Mouse (Mus musculus) neutrophil, adult 5-6 weeks (primary cell): ENCODE results near the gene Zkscan17. TPM values are rescaled to one million over a fixed set of nuclear protein-coding genes. Genes with fewer than 3 reads are reported as not detected.

Source experiments
- ATAC-seq: fragments of 151-379, 151-347 bp; 2 replicates; pipeline ENCODE4 v1.8.0; 2017; ENCODE audit warnings: mild to moderate bottlenecking, moderate TSS enrichment; ENCODE audit not compliant: insufficient number of reproducible peaks, poor library complexity, low FRiP score, severe bottlenecking; ENCODE audit errors: extremely low read depth
- total RNA-seq: library from RNA; stranded (forward); fragments of 200-1000 nt; gene quantifications from 2 replicates; pipeline ENCODE4 v1.2.3, GENCODE M21; 2017

The Zkscan17 gene
- total RNA-seq, 1 experiment from 2014 or later = 9.2 TPM

DNA sequence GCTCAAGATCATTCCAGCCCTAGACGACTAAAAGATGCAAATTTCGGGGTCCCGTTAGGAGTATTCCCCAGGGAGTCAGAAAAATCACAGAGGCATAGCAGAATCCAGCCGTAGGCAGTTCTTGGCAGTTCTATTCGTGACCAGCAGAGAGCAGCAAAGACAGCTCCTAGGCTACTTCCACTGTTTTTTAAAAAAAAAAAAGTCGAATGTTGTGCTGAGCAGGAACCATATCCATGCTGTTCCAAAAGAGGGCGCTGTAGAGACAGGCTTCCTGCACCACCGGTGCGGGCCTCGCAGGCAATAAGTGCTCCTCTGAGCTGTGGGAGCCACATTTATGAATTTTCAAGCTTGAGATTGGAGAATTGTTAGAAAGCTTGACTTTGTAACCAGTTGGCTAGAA lies 1.3 kb downstream of the Zkscan17 start:
- ATAC-seq = peak; percentile 93

DNA sequence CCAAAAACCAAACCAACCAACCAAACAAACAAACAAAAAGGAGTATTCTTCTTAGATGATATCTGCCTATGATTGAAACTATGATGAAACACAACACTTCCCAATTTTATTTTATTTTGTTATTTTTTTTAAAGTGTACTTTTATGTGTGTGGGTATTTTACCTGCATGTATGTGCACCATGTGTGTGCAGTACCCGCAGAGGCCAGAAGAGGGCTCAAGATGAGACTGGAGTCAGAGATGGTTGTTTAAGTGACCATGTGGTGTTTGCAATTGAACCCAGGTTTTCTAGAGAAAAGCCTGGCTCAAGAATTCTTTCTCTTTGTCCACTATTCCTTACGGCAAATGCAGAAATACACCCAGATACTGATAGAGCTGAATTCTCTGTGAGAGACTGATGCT lies 2.4 kb downstream of the Zkscan17 start:
- ATAC-seq = no peak

GRCm38 (mm10) chr11:59519741-59520495 lies 6.6 kb downstream of the Zkscan17 start:
- no peak for ATAC-seq

DNA sequence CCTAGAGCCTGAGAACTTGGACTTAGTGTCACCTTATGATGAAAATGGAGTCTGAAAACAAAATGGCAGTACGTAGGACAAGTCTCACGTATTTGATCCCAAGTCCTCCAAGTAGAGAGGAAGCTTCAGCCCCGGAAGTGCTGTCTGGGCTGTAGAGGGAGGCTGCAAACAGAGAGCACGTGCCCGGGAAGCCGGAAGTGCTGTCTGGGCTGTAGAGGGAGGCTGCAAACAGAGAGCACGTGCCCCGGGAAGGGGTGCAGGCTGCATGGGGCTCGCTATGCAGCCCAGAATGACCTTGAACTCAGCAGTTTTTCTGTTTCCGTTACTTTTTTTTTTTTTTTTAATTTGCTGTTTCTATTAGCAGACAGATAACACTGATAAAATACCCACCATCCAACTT lies 8.3 kb downstream of the Zkscan17 start:
- ATAC-seq = no peak

DNA sequence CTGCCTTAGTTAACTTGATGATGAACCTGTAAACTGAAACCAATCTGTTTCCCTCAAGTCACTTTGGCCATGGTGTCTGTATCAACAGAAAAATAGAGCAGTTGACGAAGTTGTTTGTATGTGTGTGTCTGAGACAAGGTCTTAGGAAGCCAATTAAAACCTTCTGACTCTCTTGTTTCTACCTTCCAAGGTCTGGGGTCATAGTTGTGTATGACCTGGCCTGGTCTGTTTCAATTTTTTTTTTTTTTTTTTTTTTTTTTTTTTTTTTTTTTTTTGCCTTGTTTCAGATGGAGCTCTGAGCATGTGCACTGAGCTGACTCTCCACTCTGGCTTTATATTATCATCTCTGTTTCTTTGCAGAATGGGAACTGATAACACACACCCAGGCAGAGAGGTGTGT lies 9.1 kb downstream of the Zkscan17 start:
- ATAC-seq = no peak

GRCm38 (mm10) chr11:59514789-59515188 lies 11.8 kb downstream of the Zkscan17 start:
- ATAC-seq = no peak

- ATAC-seq = no peak
These were observed 12.2 kb downstream of the Zkscan17 start for GRCm38 (mm10) chr11:59514381-59514780.

DNA sequence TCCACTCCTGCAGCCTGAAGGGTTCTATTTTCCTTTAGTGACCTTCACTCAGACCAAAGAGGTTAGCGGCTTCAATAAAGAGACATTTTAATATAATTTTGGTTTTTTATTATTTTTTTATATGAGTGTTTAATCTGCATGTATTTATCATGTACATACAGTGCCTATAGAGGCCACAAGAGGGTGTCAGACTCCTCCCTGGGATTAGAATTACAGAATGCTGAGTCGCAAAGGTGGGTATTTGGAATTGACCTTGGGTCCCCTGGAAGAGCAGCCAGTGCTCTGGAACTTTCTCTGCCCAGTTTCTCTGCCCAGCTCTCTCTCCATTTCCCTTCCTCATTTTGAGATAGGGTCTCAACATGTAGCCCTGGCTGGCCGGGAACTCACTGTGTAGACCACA lies 13.0 kb downstream of the Zkscan17 start:
- ATAC-seq = no peak

DNA sequence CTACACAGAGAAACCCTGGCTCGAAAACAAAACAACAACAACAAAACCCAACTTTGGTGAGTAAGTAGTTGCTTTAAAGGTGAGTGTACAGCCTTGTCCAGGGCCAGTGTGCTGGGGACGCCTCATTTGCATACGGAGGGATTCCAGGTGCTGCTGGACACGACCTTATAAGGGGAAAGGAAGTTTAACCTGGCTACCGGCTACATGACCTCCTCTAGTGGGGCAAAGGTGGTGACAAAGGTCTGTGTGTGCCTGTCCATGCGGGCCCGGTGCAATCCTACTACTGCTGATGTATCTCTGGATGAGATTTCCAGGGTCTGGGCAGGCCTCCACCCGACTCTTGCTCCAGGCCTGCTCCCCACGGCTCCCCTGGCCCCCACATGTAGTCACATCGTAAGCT lies 13.8 kb downstream of the Zkscan17 start:
- no peak for ATAC-seq

DNA sequence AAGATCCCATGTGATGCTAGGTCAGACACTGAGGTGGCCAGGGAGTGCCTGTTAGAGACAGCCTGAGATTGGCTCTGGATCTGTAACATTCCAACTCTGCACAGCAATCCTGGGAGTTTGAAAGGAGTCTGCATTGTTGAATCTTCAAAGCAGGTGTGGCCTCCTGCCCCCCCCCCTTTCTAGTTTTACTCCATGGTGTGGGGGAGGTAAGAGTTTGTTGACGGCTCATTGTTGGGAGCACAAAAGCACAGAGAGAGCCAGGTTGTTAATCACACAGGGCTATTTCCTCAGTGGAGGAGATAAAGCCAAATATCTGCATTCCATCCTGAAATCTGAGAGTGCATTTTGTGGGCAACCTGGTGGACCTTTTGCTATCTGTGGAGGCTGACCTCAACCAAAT lies 15.0 kb downstream of the Zkscan17 start:
- no peak for ATAC-seq

GRCm38 (mm10) chr11:59506713-59507074 lies 19.9 kb downstream of the Zkscan17 start:
- ATAC-seq = 0 out of 2 replicates have a peak, but pooled peaks have one; percentile 7

DNA sequence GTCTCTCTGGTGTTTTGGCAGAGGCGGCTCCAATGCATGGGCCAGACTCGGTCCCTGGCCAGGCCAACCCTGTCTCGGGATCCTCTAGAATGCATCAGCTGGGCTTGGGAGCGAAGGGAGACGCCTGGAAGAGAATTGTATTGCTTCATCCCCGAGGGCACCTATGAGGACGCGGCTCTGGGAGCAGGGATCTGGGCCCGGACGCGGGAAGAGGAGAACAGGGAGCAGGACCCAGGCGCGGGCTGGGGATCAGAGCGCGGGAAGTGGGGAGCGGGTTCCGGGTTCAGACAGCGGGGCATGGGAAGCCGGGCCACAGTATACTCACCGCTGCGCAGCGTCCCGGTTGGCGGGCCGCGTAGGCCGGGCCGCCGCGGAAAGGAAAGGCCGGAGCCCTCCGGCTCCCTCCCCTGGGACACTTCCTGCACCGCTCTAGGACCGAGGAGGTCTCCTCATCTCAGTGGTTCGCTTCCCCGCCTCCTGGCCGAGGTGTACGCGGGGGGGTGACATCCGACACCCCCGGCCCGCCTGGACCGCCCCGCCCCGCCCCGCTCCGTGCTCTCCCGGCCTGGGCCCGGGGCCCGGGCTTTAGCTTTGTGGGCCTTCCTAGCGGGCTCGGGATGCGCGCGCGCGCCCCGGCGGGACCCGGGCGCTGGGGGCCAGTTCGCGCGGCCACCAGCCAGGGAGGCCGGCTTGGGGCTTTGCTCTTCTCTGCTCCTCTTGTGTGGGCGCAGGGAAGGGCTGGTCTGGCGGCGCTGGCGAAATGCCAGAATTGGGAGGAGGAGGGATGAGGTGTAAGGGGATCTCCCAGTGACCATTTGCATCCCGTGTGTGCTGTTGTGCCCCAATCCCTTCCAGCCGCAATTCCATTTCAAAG lies 20.5 kb downstream of the Zkscan17 start:
- peak; percentile 54 for ATAC-seq

DNA sequence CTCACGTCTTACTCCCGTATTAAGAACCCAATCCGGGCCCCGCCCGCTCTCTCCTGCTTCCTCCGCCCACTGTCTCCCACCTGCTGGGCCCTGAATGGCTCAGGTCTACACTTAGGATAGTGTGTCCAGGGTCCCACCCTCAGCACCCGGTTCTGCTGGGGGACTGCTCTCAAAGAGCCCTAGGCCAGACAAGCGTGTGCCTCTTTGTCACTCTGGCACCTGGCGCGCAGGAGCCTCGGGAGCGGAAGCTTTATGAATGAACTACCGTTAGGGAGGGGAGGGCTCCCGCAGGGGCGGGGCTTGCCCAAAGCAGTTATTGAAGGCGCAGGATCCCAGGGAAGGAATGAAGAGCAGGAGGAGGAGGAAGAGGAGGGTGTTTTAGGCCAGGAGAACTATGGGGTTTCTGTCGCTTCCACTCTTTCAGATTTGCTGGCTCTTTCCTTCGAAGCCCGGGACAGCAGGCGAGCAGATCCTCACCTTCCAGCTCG lies 21.2 kb downstream of the Zkscan17 start:
- peak; percentile 44; the same call in 1 of the 2 replicates for ATAC-seq

- ATAC-seq = no peak
These were observed 24.4 kb downstream of the Zkscan17 start for GRCm38 (mm10) chr11:59501978-59502700.

DNA sequence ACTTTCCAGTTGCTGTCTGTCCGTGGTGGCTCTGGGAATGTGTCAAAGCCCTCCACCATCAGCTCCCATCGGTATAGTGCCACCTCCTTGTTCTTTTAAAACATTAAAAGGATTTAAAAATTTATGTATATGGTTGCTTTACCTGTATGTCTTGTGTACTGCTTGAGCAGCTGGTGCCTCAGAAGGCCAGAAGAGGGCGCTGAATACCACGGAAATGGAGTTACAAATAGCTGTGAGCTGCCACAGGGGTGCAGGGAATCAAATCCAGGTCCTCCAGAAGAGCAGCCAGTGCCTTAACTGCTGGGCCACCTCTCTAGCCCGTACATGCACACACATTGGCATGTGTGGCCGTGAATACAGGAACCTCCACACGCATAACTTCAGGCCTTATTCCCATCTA lies 28.8 kb downstream of the Zkscan17 start:
- no peak for ATAC-seq

DNA sequence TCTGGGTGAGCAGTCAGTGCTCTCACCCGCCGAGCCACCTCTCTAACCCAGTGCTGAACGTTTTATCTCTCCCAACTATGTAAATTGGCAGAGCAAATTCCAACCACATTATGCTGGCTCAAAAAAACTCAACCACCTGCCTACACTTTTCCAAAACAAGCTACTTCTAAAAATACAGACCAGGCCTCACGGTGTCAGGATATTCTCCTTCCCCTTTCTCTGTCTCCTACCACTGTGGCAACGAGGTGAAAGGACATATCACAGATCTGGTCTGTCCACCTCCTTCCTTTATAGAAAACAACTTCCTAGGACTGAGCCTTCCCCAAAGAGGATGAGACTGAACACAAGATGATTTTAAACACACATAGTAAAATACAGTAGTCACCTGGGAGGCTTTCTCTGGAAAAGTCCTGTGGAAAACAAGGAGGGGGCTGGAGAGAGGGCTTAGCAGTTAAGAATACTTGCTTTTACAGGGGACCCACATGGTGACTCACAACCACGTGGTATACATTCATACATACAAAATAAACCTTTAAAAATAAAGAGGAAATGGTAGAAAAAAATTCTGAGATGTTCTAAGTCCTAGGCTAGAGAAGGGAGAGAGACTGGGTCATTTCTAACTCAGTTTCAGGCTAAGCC lies 29.8 kb downstream of the Zkscan17 start:
- ATAC-seq = no peak

GRCm38 (mm10) chr11:59486222-59486621 lies 40.3 kb downstream of the Zkscan17 start:
- ATAC-seq = no peak

DNA sequence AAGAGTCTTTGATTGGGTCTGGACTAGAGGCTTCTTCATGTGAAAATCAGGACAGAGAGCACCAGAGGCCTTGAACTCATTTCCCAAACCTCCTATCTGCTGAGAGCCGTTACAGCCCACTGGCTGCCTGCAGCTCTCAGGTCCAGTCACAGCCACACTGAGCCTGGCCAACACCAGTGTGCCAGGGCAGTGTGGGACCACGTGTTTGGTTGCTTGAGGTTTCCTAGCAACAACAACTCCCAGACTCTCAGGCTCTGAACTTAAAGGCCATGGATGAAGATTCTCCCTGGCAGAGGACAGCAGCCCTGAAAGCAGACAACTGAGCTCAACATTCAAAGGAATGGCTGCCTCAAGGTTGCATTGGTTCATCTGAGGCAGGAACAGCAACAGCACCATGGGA lies 40.9 kb downstream of the Zkscan17 start:
- ATAC-seq = no peak

DNA sequence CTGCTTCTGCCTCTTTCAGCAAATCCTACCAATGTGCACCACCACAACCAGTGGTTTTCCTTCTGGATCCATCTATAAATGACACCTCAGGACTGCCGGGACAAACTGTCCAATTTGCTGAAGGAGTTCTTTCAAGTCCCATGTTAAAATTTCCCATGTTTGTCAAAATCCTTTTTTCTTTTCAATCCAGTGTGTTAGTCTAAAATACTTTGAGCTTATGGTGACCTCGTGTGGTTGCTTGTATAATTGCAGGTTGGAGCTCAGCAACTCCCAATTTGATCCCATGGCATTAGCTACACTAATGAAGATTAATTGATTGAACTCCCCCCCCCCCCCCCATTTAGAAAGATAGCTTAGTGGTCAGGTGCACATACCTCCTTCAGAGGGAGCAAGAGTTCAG lies 43.3 kb downstream of the Zkscan17 start:
- ATAC-seq = no peak
